Mouse (Mus musculus) olfactory bulb, adult 2 months (tissue): Measurements from ENCODE around the gene Efcab5.

Source experiments
- CTCF ChIP-seq: fragments of 200-500 bp; IDR thresholded peaks from 2 replicates; pipeline ENCODE4 v1.5.1; 2012; ENCODE audit warnings: low read depth, mild to moderate bottlenecking, low read length, moderate library complexity; ENCODE audit not compliant: insufficient read depth
- POLR2A ChIP-seq: fragments of 200-500 bp; IDR thresholded peaks from 2 replicates; pipeline ENCODE4 v1.6.1; 2012; ENCODE audit warnings: mild to moderate bottlenecking, low read depth, low read length, moderate library complexity; ENCODE audit not compliant: insufficient read depth

DNA sequence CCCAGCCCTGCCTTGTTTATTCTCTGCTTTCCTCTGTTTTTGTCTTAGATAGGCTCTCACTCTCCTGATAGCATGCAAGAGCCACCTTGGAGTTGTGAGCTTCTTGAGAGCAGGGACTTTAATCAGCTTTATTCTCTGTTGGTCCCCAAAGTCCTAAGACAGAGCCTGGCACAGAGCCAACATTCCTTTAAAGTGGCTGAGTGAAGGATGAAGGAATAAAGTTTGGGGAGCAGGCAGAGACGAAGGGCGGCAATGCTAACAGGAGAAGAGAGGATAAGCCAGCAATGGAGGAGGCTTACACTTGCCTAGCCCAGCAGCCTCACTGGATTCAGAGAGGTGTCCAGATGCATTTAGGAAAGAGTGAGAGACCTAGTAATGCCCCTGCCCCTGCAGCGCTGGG, 92.2 kb downstream of the Efcab5 start:
- no peak for TF ChIP-seq CTCF
- no peak for TF ChIP-seq POLR2A
